Comparison of ENCODE assay signal across 17 mouse cellular contexts in the genomic region with DNA sequence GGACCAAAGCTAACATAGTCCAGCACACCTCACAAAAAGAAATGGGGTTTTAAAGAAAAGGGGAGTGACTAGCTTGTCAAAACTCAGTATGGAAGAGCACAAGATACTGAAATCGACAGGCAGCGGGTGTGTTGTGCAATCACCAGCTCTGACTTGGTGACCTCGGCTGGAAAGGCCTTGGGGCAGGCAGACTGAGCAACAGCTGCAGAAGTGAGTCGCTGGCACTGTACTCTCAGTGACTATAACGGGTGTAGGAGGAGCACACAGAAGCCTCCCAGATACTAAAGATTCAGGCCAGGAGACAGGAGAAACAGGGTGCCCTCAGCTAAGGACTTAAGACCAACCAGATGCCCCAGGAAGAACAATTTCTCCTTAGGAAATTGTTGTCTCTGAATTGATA.
DNase-seq lines count a peak whose midpoint lies in the region; ATAC-seq and TF ChIP-seq lines count a peak whose summit lies in the region.
"Had no signal": no experiment of that assay in that cellular context is flagged by ENCODE, and none has a peak within 500 bp of the region (broad histone marks: within the 10 kb centered on the region; RNA-seq: fewer than 3 reads in every experiment).

No protein-coding gene starts in this region.

- H3K79me3 ChIP-seq in C2C12 (ENCODE audit: low read depth): no peaks in the 10 kb centered on the region

- DNase-seq in 3T3-L1 (ENCODE audit: low read depth, low spot score): peak; percentile 63
- peak; percentile 80 to 86 for DNase-seq in adrenal gland, postnatal 36 days
- DNase-seq in liver, postnatal 0 days: peak; percentile 33
- no peak for DNase-seq in left cerebral cortex, adult 8-10 months (ENCODE audit: low spot score in 2 of 2)
- no peak for DNase-seq in limb, embryonic 10.5 days (ENCODE audit: low spot score)
- DNase-seq in right cerebral cortex, postnatal 25 days: no peak
- DNase-seq: cerebellum, adult 9-11 months; embryo, embryonic 11 days; forebrain, postnatal 0 days; right cerebral cortex, postnatal 4 days had no signal

- no peaks in the 10 kb centered on the region for H3K4me1 ChIP-seq in liver, postnatal 0 days (ENCODE audit: insufficient read depth)
- no peaks in the 10 kb centered on the region for H3K4me1 ChIP-seq in limb, embryonic 10.5 days
- H3K4me1 ChIP-seq: hindbrain, embryonic 12.5 days; kidney, embryonic 15.5 days; midbrain, embryonic 15.5 days had no signal

- no peak overlapping the region for H3K4me2 ChIP-seq in liver, postnatal 0 days (ENCODE audit: low read depth, low read length)
- H3K4me2 ChIP-seq: hindbrain, embryonic 12.5 days; kidney, embryonic 15.5 days; midbrain, embryonic 15.5 days had no signal

- no peak overlapping the region for H3K9ac ChIP-seq in liver, postnatal 0 days (replicated peaks)
- H3K9ac ChIP-seq: forebrain, postnatal 0 days; hindbrain, embryonic 12.5 days; kidney, embryonic 15.5 days; liver, embryonic 14.5 days; midbrain, embryonic 15.5 days had no signal

- no peaks in the 10 kb centered on the region for H3K36me3 ChIP-seq in C2C12 (ENCODE audit: control insufficient read depth, insufficient read depth)
- no peaks in the 10 kb centered on the region for H3K36me3 ChIP-seq in liver, postnatal 0 days (replicated peaks; ENCODE audit: insufficient read depth, low read length)
- H3K36me3 ChIP-seq in limb, embryonic 10.5 days: no peaks in the 10 kb centered on the region
- H3K36me3 ChIP-seq: hindbrain, embryonic 12.5 days; kidney, embryonic 15.5 days; midbrain, embryonic 15.5 days had no signal

- WGBS in liver, postnatal 0 days (ENCODE audit: insufficient replicate concordance): 43% methylated on average over 5 of the region's 5 CpGs
- 75% methylated on average over 5 of the region's 5 CpGs for WGBS in limb, embryonic 10.5 days

- no peak overlapping the region for H3K27ac ChIP-seq in liver, postnatal 0 days (ENCODE audit: low read depth)
- no peak overlapping the region for H3K27ac ChIP-seq in limb, embryonic 10.5 days
- H3K27ac ChIP-seq: hindbrain, embryonic 12.5 days; kidney, embryonic 15.5 days; liver, embryonic 14.5 days; midbrain, embryonic 15.5 days had no signal

- H3K79me2 ChIP-seq in C2C12 (ENCODE audit: control insufficient read depth, insufficient read depth): no peaks in the 10 kb centered on the region

- no peak overlapping the region for H3K4me3 ChIP-seq in C2C12 (ENCODE audit: insufficient read depth, poor library complexity, severe bottlenecking)
- no peak overlapping the region for H3K4me3 ChIP-seq in liver, postnatal 0 days (ENCODE audit: low read depth, low read length)
- no peak overlapping the region for H3K4me3 ChIP-seq in limb, embryonic 10.5 days
- H3K4me3 ChIP-seq: hindbrain, embryonic 12.5 days; kidney, embryonic 15.5 days; midbrain, embryonic 15.5 days had no signal

- TF ChIP-seq EP300 in liver, postnatal 0 days (IDR thresholded peaks at IDR 0.05; ENCODE audit: low read depth): no peak

- H3K27me3 ChIP-seq in C2C12 (ENCODE audit: control insufficient read depth, insufficient read depth, insufficient read length): no peaks in the 10 kb centered on the region
- no peaks in the 10 kb centered on the region for H3K27me3 ChIP-seq in liver, postnatal 0 days (ENCODE audit: insufficient read depth, low read length)
- H3K27me3 ChIP-seq in limb, embryonic 10.5 days (ENCODE audit: low read depth, poor library complexity, severe bottlenecking): no peaks in the 10 kb centered on the region
- H3K27me3 ChIP-seq: CH12.LX; hindbrain, embryonic 12.5 days; kidney, embryonic 15.5 days; midbrain, embryonic 15.5 days had no signal

- no peak for TF ChIP-seq CTCF in C2C12 (IDR thresholded peaks at IDR 0.05; ENCODE audit: control insufficient read depth, insufficient read depth, insufficient read length)
- TF ChIP-seq CTCF in liver, postnatal 0 days (IDR thresholded peaks at IDR 0.05; ENCODE audit: low read depth): no peak

- no peak overlapping the region for H3ac ChIP-seq in C2C12 (ENCODE audit: control insufficient read depth, insufficient read length, low read depth)

- H3K9me3 ChIP-seq in liver, postnatal 0 days (ENCODE audit: low read length): no peaks in the 10 kb centered on the region
- 0 out of 2 replicates have a peak, but pooled peaks cover 2% of the 10 kb centered on the region for H3K9me3 ChIP-seq in limb, embryonic 10.5 days (replicated peaks)
- H3K9me3 ChIP-seq: hindbrain, embryonic 12.5 days; kidney, embryonic 15.5 days; midbrain, embryonic 15.5 days had no signal

- ATAC-seq in liver, postnatal 0 days: no peak
- ATAC-seq in erythroblast, adult 5-6 weeks (replicated peaks; ENCODE audit: low FRiP score, poor library complexity, severe bottlenecking): no peak
- ATAC-seq: forebrain, postnatal 0 days; midbrain, embryonic 15.5 days had no signal

TF ChIP-seq in C2C12, 6 proteins besides CTCF, POLR2A, EP300 and RAD21:
- TF ChIP-seq MYOG (IDR thresholded peaks at IDR 0.05; ENCODE audit: control insufficient read depth, extremely low read depth, insufficient read length) (no peak), CEBPB (IDR thresholded peaks at IDR 0.05; ENCODE audit: low read depth) (peak; percentile 69), MAX (IDR thresholded peaks at IDR 0.05) (no peak), FOSL1 (IDR thresholded peaks at IDR 0.05; ENCODE audit: insufficient read depth, low read length, poor library complexity, severe bottlenecking) (no peak), USF1 (IDR thresholded peaks at IDR 0.05; ENCODE audit: low read depth) (no peak), MYOD1 (IDR thresholded peaks at IDR 0.05; ENCODE audit: control insufficient read depth, insufficient read length, low read depth) (no peak)

Comparison
In these comparisons a context has a peak if more than half of its experiments do, and no peak if none do; other contexts are left out.
1. DNase-seq: peak in 3T3-L1 (single experiment), adrenal gland, postnatal 36 days (2 of 2) and liver, postnatal 0 days (single experiment); none in left cerebral cortex, adult 8-10 months (0 of 2), limb, embryonic 10.5 days (single experiment) and right cerebral cortex, postnatal 25 days (single experiment).